Mouse (Mus musculus): Measurements from ENCODE around the gene Rfesd. TPM values are rescaled to one million over a fixed set of nuclear protein-coding genes. Genes with fewer than 3 reads are reported as not detected.

Rfesd gene
- polyA plus RNA-seq, 1 experiment, result 5.4 TPM

- no peaks in the 10 kb centered on the region for H3K79me2 ChIP-seq (ENCODE audit: control insufficient read depth, insufficient read depth)
- H3K4me3 ChIP-seq, result no peak overlapping the region
- no peaks in the 10 kb centered on the region for H3K27me3 ChIP-seq (ENCODE audit: control insufficient read depth, insufficient read depth, insufficient read length)
- H3K36me3 ChIP-seq (ENCODE audit: control insufficient read depth, insufficient read depth), result no peaks in the 10 kb centered on the region
- TF ChIP-seq POLR2A (IDR thresholded peaks at IDR 0.05; ENCODE audit: insufficient read length, low read depth), result no peak
- no peak for TF ChIP-seq POLR2AphosphoS2 (IDR thresholded peaks at IDR 0.05; ENCODE audit: insufficient read length, low read depth)
- H3ac ChIP-seq (ENCODE audit: control insufficient read depth, insufficient read length), result no peak overlapping the region
- no peak overlapping the region for H3K4me2 ChIP-seq (ENCODE audit: low read depth)
Observed at GRCm38 (mm10) chr13:76062126-76062525, 43.6 kb upstream of the Rfesd start.

GRCm38 (mm10) chr13:76059591-76059990, 41.1 kb upstream of the Rfesd start:
- peaks cover 14% of the 10 kb centered on the region for H3K27me3 ChIP-seq (ENCODE audit: control insufficient read depth, insufficient read depth, insufficient read length)
- H3K4me2 ChIP-seq (ENCODE audit: low read depth), result no peak overlapping the region
- no peaks in the 10 kb centered on the region for H3K79me2 ChIP-seq (ENCODE audit: control insufficient read depth, insufficient read depth)
- no peak for TF ChIP-seq MYOG (IDR thresholded peaks at IDR 0.05; ENCODE audit: control insufficient read depth in 1 of 3, insufficient read depth in 1 of 3, insufficient read length in 2 of 3, low read depth in 2 of 3)
- TF ChIP-seq POLR2AphosphoS2 (IDR thresholded peaks at IDR 0.05; ENCODE audit: insufficient read length, low read depth), result no peak
- no peak for TF ChIP-seq SRF (IDR thresholded peaks at IDR 0.05; ENCODE audit: control insufficient read depth, insufficient read length, low read depth)
- H3K36me3 ChIP-seq (ENCODE audit: control insufficient read depth, insufficient read depth), result no peaks in the 10 kb centered on the region
- no peak overlapping the region for H3K4me3 ChIP-seq
- H3ac ChIP-seq (ENCODE audit: control insufficient read depth, insufficient read length), result no peak overlapping the region

- Histone ChIP-seq H3K4me2 (ENCODE audit: low read depth) (no peak overlapping the region), H3K27me3 (ENCODE audit: control insufficient read depth, insufficient read depth, insufficient read length) (peaks cover 14% of the 10 kb centered on the region), H3K79me2 (ENCODE audit: control insufficient read depth, insufficient read depth) (no peaks in the 10 kb centered on the region), H3K36me3 (ENCODE audit: control insufficient read depth, insufficient read depth) (no peaks in the 10 kb centered on the region), H3K4me3 (no peak overlapping the region), H3ac (ENCODE audit: control insufficient read depth, insufficient read length) (no peak overlapping the region)
- TF ChIP-seq SRF (IDR thresholded peaks at IDR 0.05; ENCODE audit: control insufficient read depth, insufficient read length, low read depth) (no peak), USF1 (IDR thresholded peaks at IDR 0.05; ENCODE audit: low read depth) (no peak), REST (IDR thresholded peaks at IDR 0.05; ENCODE audit: insufficient read depth, insufficient read length) (no peak), CEBPB (IDR thresholded peaks at IDR 0.05; ENCODE audit: insufficient read depth, poor library complexity, severe bottlenecking) (no peak), TCF3 (IDR thresholded peaks at IDR 0.05; ENCODE audit: insufficient read length, low read depth) (no peak), MYOG (IDR thresholded peaks at IDR 0.05; ENCODE audit: control insufficient read depth in 1 of 3, insufficient read depth in 1 of 3, insufficient read length in 2 of 3, low read depth in 2 of 3) (no peak), E2F4 (IDR thresholded peaks at IDR 0.05; ENCODE audit: insufficient read depth) (no peak), POLR2A (IDR thresholded peaks at IDR 0.05; ENCODE audit: insufficient read length, low read depth) (no peak), MAX (IDR thresholded peaks at IDR 0.05; ENCODE audit: low read depth) (no peak), TCF12 (IDR thresholded peaks at IDR 0.05; ENCODE audit: insufficient read depth, poor library complexity, severe bottlenecking) (no peak), MYOD1 (IDR thresholded peaks at IDR 0.05; ENCODE audit: control insufficient read depth in 1 of 3, insufficient read length in 2 of 3, low read depth in 2 of 3) (no peak), POLR2AphosphoS2 (IDR thresholded peaks at IDR 0.05; ENCODE audit: insufficient read length, low read depth) (no peak)
Observed at GRCm38 (mm10) chr13:76057267-76058069, 38.9 kb upstream of the Rfesd start.

- no peak within 1 kb of the TSS for H3ac ChIP-seq (ENCODE audit: control insufficient read depth, insufficient read length)
- no peak within 1 kb of the TSS for H3K4me3 ChIP-seq
- H3K79me2 ChIP-seq (ENCODE audit: control insufficient read depth, insufficient read depth), result no peaks in the 10 kb centered on the region
- peak within 1 kb of the TSS; percentile 58 for H3K4me2 ChIP-seq (ENCODE audit: low read depth)
- TF ChIP-seq CEBPB (IDR thresholded peaks at IDR 0.05; ENCODE audit: insufficient read depth, poor library complexity, severe bottlenecking), result no peak
- TF ChIP-seq POLR2A (IDR thresholded peaks at IDR 0.05; ENCODE audit: insufficient read length, low read depth), result no peak
- TF ChIP-seq E2F4 (IDR thresholded peaks at IDR 0.05; ENCODE audit: insufficient read depth), result no peak
- no peak for TF ChIP-seq POLR2AphosphoS2 (IDR thresholded peaks at IDR 0.05; ENCODE audit: insufficient read length, low read depth)
- TF ChIP-seq MYOG (IDR thresholded peaks at IDR 0.05; ENCODE audit: control insufficient read depth in 1 of 3, insufficient read depth in 1 of 3, insufficient read length in 2 of 3, low read depth in 2 of 3), result no peak
- TF ChIP-seq USF1 (IDR thresholded peaks at IDR 0.05; ENCODE audit: low read depth), result no peak
- TF ChIP-seq TCF3 (IDR thresholded peaks at IDR 0.05; ENCODE audit: insufficient read length, low read depth), result no peak
- no peak for TF ChIP-seq MYOD1 (IDR thresholded peaks at IDR 0.05; ENCODE audit: control insufficient read depth in 1 of 3, insufficient read length in 2 of 3, low read depth in 2 of 3)
- no peak for TF ChIP-seq MAX (IDR thresholded peaks at IDR 0.05; ENCODE audit: low read depth)
- TF ChIP-seq TCF12 (IDR thresholded peaks at IDR 0.05; ENCODE audit: insufficient read depth, poor library complexity, severe bottlenecking), result no peak
- no peak for TF ChIP-seq SRF (IDR thresholded peaks at IDR 0.05; ENCODE audit: control insufficient read depth, insufficient read length, low read depth)
- TF ChIP-seq REST (IDR thresholded peaks at IDR 0.05; ENCODE audit: insufficient read depth, insufficient read length), result no peak
- no peaks in the 10 kb centered on the region for H3K36me3 ChIP-seq (ENCODE audit: control insufficient read depth, insufficient read depth)
- peaks cover 14% of the 10 kb centered on the region for H3K27me3 ChIP-seq (ENCODE audit: control insufficient read depth, insufficient read depth, insufficient read length)
Observed at GRCm38 (mm10) chr13:76056896-76057266, 38.4 kb upstream of the Rfesd start, which contains the start of gene Gpr150. Gene Gpr150, minus strand, starts transcription at chr13:76056996.

GRCm38 (mm10) chr13:76056261-76056724, 37.8 kb upstream of the Rfesd start:
- H3K4me2 ChIP-seq (ENCODE audit: low read depth), result peak overlapping the region; percentile 58
- no peaks in the 10 kb centered on the region for H3K79me2 ChIP-seq (ENCODE audit: control insufficient read depth, insufficient read depth)
- no peak overlapping the region for H3K4me3 ChIP-seq
- H3K36me3 ChIP-seq (ENCODE audit: control insufficient read depth, insufficient read depth), result no peaks in the 10 kb centered on the region
- TF ChIP-seq MYOD1 (IDR thresholded peaks at IDR 0.05; ENCODE audit: control insufficient read depth in 1 of 3, insufficient read length in 2 of 3, low read depth in 2 of 3), result peak in 1 of 3 experiments; percentile 35
- no peak for TF ChIP-seq SRF (IDR thresholded peaks at IDR 0.05; ENCODE audit: control insufficient read depth, insufficient read length, low read depth)
- peak in 1 of 3 experiments; percentile 32 for TF ChIP-seq MYOG (IDR thresholded peaks at IDR 0.05; ENCODE audit: control insufficient read depth in 1 of 3, insufficient read depth in 1 of 3, insufficient read length in 2 of 3, low read depth in 2 of 3)
- peaks cover 14% of the 10 kb centered on the region for H3K27me3 ChIP-seq (ENCODE audit: control insufficient read depth, insufficient read depth, insufficient read length)
- H3ac ChIP-seq (ENCODE audit: control insufficient read depth, insufficient read length), result no peak overlapping the region
